Mouse (Mus musculus): Measurements from ENCODE around the gene Gm44973.
"Not testable (repeated sequence)": the region's sequence is repeated elsewhere in the genome, so short reads cannot be mapped to it uniquely, and the experiment has no call there.

Gm44973 gene

DNA sequence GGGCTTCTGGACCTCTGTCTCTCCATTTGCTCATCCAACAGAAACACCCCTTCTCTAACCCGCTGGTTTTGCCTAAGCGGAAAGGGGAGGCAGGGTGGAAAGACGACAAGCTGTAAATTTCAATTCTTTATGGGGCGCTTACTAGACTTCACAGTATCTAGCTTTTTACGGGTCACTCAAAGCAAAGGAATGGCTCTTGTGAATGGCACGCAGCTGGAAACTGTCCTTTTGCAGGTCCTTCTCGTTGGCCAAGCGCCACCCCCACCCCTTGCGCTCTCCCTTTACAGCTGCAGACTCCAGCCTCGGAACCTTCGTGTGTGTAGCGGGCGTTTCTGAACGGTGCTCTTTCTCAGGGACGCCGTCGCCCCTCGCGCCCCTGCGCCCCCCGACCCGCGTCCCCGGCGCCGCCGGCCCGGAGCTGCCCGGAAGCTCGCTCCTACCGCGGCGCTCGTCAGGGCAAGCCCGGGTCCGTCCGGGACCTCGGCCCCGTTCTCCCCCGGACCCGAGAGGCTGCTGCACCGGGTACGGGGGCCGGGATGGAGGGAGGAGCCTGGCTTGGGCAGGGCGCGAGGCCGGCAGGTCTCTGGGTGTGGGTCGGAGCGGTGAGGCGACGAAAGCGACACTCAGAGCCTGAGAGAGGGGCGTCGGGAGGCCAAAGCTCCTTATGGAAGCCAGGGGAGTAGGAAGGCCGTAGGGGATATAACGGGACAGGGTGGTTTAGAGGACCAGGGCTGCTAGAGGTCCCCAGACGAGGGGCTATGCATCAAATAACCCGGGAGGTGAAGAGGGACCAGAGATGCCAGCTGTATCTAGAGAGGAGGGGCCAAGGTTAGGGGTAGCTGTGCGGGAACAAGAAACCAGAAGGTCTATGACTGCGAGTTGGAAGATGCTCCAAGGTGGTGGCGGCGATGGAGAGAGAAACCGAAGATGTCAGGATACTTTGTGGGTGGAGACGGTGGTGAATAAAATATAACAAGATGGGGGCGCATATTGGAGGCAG, 36.2 kb downstream of the Gm44973 start, which contains the start of gene Zfp580:
Gene Zfp580 (plus strand): TSS at position 346 of the 1,000 bp plus-strand sequence.
- peak; percentile 91 for DNase-seq (ENCODE audit: low read depth, low spot score)

DNA sequence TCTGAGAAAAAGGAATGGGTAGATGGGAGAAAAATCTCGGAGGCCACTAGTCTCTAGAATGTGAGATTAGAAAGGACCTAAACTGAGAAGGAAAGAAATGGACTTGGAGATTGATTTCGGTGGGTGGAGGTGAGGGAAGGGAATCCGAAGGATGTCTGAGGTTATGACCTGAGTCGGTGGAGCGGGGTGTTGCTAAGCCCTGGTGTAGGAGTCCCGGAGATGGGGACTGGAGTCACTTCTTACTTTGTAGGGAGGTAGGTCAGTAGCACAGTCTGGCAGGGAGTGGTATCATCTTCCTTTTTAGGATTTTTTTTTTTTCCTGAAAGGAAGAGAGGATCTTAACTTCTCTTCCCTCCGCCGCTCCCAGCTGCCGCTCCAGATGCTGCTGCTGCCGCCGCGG, 37.1 kb downstream of the Gm44973 start:
- no peak for DNase-seq (ENCODE audit: low read depth, low spot score)

DNA sequence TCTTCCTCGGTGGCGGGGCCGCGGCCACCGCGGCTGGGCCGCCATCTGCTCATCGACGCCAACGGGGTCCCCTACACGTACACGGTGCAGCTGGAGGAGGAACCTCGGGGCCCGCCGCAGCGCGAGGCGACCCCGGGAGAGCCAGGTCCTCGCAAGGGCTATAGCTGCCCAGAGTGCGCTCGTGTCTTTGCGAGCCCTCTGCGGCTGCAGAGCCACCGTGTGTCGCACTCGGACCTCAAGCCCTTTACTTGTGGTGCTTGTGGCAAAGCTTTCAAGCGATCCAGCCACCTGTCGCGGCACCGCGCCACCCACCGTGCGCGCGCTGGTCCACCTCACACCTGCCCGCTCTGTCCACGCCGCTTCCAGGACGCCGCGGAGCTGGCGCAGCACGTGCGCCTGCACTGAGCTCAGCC, 37.6 kb downstream of the Gm44973 start:
- DNase-seq (ENCODE audit: low read depth, low spot score): no peak

DNA sequence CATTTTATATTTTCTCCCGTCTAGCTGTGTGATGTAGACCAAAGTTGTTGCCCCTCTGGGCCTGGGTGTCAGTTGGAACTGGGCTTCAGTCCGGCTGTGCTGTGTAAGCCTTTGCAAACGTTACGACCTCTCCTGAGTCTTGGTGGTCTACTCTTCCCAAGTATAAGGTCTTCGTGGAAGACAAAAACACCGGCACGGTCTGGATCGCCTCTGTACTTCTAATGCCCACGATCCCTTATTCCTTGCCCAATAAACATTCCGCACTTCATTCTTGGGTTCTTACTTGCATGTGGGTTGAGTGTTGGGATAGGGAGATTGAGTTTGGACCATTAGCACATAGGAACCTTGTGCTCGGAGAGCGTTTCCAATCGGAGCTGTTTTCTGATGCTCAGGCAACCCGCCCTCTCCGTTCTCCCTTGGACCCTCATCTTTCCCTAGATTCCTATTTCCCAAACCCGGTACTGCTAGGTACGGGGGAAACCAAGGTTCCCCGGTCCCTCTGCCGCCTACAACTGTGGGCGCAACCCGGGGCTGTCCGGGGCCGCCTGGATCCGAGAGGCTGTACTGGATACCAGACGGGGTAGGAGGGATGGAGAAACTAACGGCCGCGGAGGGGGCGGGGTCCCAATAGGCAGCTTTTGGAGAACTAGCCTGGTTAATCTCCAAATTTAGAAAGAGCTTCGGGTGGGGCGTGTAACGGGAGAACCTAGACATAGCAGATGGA, 38.3 kb downstream of the Gm44973 start:
- no peak for DNase-seq (ENCODE audit: low read depth, low spot score)

DNA sequence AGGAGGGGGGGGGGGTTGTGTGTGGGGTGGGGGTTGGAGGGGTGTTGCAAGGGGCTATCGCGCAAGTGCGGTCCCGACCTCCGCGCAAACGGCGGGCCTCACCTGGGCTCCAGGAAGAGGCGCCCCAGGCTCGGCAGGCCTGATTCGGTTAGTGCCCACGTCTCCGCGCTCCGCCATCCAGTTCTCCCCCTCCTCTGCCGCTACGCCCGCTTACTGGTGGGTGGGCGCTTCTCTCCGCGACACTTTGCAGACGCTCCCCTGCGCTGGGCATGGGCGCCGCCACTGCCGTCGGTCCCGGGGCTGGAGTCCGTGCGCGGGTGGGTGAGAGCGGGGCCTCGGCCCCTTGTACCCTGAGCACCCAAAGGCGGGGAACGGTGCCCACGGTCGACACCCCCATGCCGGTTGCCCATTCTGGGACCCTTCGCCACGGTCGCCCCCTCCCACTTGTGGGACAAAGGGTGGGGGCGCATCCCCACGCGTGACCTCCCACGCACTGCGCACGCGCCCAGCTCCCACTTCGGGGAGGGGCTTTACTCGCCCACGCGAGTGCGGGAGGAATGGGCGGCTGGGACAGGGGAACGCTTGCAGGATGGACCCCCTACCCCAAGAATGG, 41.5 kb downstream of the Gm44973 start:
- no peak for DNase-seq (ENCODE audit: low read depth, low spot score)

DNA sequence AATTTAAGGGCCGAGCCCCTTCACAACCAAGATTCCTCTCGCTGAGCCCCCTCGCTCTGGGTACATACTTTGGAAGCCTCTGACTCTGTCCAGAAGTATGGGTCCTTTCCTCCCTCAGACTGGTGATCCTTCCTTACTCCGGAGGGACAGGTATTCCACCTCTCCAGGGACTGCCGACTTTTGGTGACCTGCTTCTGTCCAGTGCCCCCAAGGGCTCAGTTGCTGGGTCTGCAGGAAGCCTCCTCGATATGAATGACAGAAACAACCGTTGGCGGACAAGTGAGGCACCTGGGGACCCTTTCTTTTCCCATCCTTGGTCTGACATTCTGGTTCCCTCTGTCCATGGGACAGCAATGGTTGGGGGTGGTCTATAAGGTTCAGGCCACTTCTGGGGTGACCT, 42.1 kb downstream of the Gm44973 start:
- DNase-seq (ENCODE audit: low read depth, low spot score): no peak

DNA sequence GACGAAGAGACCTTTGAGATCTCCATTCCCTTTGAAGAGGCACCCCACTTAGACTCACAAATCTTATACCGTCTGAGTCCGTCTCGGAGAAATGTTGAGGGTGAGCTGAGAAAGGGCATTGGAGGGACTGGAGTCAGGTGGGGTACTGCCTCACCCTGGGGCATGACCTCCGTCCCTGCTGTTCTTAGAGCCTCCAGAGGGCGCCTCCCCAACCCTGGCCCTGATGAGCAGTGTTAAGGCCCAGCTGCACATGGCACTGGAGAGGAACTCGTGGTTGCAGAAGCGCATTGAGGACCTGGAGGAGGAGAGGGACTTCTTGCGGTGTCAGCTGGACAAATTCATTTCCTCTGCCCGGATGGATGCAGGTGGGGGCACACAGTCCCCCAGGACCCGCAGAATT, 42.5 kb downstream of the Gm44973 start:
- peak; percentile 75 for DNase-seq (ENCODE audit: low read depth, low spot score)

DNA sequence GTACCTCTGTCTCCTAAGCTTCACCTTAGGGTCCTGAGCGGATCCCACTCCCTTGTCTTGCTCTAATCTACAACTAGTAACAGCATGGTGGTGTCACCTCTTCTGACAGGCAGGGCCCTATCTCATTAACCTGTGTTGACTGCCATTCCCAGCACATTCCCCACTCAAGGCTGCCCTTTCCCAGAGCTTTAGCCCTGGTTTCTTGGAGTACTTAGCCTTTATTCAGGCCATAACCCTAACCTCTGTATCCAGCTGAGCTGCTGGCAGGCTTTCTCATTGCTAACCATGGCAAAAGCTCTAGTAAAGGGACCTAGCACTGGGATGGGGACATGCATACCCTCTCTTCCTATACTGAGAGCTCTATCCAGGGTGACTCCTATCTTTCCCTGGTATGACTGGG, 43.3 kb downstream of the Gm44973 start:
- DNase-seq (ENCODE audit: low read depth, low spot score): no peak

DNA sequence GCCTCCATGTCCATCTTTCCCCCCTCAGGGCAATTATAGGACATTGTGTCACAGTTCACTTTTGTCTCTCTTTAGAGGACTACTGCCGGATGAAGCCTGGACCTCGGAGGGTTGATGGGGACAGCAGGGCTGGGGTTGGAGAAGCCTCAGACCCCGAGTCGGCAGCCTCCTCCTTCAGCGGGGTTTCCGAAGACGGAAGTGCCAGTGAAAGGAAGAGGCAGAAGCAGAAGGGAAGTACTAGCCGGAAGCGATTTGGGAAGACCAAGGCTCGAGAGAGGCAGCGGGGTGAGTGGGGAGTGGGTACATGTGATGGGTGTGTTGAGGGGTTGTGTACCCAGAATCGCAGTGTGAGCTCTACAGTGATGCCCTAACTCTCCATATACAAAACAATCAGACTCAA, 44.1 kb downstream of the Gm44973 start:
- no peak for DNase-seq (ENCODE audit: low read depth, low spot score)

DNA sequence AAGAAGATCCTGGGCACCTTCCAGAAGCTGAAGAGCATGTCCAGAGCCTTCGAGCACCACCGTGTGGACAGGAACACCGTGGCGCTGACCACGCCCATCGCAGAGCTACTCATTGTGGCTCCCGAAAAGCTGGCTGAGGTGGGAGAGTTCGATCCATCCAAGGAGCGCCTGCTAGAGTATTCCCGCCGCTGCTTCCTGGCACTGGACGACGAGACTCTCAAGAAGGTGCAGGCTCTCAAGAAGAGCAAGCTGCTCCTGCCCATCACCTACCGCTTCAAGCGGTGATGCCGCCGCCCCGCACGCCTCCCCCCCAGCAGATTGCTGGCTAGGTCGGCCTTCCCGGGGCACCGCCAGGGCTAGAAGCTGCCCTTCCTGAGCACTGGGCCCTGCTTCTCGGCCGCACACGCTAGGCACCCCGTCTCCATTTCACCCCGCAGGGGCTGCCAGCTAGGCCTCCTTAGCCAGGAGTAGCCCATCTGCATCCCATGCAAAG, 45.0 kb downstream of the Gm44973 start:
- DNase-seq (ENCODE audit: low read depth, low spot score): peak; percentile 90

DNA sequence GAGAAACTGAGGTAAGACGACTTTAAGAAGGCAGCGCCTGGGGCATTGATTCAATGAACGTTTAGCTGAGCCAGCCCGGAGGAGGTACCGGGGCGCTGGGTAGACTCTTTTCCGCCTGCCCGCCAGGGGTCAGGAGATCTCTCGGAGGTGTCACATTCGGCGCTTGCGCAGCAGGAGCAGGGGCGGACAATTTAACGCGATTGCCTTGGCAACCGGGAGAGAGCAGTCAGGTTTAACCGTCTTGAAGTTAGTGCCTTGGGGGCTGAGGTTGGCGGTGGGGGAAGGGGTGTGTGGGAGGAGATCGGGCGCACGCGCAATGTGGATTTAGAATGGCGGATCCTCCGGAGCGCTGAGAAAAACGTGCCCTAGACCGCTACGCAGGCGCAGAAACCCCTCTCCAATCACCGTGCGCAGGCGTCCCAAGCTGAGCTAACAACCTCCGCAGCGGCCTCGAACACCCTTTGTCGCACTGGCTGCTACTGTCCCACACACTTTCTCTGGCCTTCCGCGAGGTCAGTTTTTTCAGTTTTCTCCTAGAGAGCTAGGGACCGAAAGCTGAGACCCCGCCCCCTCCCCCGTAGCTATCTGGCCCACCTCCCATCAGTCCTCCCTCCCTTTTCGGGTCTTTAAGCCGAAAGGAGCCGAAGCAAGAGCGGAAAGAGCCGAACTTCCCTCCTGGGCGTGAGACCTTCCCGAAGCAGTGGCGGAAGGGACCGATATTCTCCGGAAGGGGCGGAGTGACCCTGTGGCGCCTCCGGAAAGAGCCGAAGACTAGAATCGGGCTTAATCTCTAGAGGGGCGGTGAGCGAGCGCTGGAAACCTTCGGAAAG, 45.9 kb downstream of the Gm44973 start:
- peak; percentile 98 for DNase-seq (ENCODE audit: low read depth, low spot score)

DNA sequence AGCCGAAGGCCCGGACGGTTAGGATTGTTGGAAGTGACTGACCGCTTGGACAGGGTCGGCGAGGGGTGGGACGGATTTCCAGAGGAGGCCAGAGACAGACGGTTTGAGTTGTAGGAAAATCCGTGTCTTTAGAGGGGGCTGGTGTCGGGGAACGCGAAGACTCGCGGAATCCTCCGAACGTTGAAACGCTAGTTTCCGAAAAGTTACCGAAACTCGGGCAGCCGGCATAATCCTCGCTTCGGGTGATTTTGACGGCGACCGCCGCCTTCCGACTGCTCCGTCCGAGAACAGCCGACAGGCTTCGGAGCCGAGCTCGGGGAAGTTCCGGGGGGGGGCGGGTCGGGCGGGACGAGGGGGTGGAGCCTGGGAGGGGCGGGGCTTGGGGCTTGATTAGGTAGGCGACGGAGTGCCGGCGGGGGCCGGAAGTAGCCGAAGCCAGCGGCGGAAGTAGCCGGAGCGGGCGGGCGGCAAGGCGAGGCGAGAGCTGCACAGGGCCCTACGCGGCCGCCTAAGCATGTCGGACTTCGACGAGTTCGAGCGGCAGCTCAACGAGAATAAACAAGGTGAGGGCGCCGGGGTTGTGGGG, 46.6 kb downstream of the Gm44973 start, which contains the start of gene U2af2:
Gene U2af2 (plus strand): TSS at position 370 of the 586 bp plus-strand sequence.
- DNase-seq (ENCODE audit: low read depth, low spot score): peak; percentile 95

DNA sequence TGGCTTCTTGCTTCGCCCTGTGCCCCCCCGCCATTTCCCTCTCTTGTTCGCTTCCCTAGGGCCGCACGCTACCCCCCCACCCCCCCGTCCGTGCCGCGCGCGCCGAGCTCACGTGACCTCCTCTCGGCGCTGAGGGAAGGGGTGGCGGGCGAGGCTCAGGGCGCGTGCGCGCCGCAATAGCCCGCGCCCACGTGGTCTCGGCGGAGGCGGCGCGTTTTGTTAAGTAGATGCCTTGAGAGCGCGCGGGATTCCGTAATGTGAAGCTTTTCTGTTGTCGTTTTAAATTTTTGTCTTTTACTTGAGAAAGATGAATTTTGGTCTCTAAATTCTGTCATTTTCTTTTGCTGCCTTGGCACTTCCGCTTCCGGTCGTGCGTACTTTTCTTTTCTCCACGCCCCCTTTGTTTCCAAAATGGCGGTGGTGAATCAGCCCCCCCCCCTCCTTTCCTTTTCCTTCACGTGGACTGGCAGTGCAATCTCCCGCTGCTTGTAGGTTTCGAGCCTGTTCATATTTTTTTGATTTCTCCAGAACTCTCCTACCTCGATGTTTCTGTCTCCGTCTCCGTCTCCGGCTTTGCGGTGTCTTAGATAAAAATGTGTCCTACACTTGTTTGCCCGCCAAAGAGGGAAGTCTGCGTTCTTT, 47.2 kb downstream of the Gm44973 start:
- peak; percentile 94 for DNase-seq (ENCODE audit: low read depth, low spot score)

DNA sequence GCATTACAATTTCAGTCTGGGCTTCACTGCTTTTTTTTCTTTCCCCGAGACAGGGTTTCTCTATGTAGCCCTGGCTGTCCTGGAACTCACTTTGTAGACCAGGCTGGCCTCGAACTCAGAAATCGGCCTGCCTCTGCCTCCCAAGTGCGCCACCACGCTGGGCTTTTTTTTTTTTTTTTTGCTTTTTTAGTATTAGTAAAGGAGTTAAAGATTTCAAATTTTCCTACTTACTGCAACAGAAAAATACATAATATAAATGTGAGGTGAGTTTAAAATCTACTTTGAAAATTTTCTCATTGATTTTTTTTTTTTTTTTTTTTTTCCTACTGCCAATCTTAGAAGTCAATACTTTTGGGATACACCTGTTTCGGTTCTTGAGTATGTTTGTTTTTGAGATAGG, 49.6 kb downstream of the Gm44973 start:
- no peak for DNase-seq (ENCODE audit: low read depth, low spot score)

DNA sequence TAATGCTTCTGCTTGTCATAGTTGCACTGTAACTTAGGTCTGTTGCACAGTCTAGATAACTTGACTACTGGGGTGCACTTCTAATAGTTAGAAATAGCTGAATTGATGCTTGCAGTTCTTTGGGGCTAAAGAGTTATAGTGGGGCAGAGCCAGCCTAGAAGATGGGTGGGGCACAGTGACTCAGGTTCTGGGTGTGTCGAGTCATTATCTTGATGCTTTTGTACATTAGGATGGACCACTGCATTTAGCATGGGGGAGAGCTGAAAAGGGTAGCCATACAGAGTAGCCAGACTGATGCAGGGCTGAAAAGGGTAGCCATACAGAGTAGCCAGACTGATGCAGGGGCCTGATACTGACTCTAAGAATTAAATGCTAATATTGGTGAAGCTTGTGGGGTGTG, 58.3 kb downstream of the Gm44973 start:
- DNase-seq (ENCODE audit: low read depth, low spot score): no peak

DNA sequence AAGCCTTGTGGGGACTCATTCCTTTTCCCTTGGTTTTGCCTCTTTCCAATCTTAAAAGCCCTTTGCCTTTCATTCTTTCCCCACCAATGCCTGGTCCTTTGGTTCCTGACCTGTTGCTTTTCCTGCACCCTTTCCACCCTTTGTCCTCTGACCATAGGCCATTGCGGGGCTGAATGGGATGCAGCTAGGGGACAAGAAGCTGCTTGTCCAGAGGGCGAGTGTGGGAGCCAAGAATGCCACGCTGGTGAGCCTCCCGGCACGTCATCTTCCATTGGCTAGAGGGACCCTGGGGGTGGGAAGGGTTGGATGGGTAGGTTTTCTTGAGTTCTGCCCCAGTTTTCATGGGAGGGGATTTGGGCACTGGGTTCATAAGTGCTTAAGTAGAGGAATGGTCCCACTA, 59.7 kb downstream of the Gm44973 start:
- no peak for DNase-seq (ENCODE audit: low read depth, low spot score)

DNA sequence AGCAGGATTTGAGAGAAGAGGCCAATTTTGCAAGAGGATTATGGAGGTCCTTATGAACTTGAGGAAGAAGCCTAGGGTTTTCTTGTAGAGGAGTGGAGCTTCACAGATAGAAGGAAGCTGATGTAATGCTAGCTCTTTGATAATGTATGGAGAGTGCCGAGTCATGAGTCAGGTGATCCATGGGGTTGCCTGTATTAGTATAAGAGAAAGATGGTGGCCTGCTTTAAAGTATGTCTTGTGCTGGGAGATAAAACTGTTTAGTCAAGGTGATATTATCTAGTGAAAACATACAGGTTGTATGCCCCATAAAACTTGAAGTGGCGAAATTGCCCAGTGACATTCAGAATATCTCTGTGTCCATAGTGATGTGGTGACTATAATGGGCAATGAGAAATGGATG, 61.6 kb downstream of the Gm44973 start:
- no peak for DNase-seq (ENCODE audit: low read depth, low spot score)

DNA sequence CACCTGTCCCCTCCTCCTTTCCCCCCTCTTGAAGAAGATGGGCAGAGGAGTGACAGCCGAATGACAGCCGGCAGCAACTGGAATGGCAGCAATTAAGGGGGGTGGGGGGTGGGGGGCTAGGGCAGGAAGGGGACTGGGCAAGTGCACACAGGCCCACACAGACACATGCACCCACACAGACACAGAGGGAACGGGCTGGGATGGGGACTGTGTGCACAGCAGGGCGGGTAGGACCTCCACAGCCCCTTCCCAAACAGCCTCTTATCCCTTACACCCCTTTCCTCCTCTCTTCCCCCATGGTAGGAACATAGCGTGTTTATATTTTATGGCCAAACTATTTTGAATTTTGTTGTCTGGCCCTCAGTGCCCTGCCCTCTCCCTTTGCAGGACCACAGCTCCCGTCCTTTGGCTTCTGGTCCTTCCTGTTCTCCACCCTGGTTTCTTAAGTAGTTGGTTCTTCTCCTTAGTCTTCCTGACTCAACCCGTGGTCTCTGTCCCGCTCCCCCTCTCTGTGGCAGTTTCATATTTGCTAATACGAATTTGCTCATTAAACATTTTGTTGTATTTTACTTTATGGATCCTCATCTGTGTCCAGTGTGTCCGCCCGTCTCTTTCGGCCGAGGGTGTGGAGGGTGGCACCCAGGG, 64.2 kb downstream of the Gm44973 start:
- not testable (repeated sequence) for DNase-seq (ENCODE audit: low read depth, low spot score)

DNA sequence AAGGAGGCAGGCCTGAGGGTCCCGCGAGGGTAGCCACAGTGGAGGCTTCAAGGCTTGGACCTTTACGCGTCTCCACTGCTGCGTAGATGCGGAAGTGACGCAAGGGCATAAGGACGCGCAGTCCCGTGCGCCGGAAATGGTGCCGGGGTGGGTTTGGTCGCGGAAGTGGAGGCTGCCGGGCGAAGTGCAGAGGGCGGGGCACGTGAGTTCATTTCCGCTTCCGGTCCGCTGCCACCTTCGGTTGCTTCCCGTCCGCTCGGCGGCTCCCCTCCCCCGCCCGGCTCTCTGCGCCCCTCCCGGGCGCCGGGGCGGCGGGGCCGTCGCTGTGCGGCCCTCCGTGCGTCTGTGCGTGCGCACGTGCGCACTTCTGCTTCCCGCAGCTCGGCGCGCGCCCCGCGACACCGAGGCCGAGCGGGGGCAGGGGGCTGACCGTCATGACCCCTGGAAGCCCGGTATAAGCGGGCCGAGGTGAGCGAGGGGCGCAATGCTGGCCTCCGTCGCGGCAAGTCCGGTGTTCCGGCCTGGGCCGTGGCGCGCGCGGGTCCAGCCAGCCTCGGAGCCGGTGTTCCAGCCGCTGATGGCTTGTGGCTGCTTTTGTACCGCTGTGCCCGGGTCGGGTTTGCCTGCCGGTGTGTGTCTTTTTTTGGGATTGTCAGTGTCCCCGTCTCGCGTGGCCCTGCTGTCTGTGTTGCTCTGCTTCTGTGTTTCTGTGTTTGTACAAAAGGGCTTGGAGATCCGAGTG, 64.9 kb downstream of the Gm44973 start, which contains the start of gene Epn1:
Gene Epn1 (plus strand): TSS at position 226 of the 742 bp plus-strand sequence.
- DNase-seq (ENCODE audit: low read depth, low spot score): peak; percentile 98
